Mouse (Mus musculus) cortical plate, adult 2 months (tissue): ENCODE measurements around the gene Rpl18. TPM values are rescaled to one million over a fixed set of nuclear protein-coding genes. Genes with fewer than 3 reads are reported as not detected.

ENCODE experiments used
- H3K27ac ChIP-seq: fragments of 200-500 bp; 2 replicates; pipeline ENCODE4 v1.5.1; 2012; ENCODE audit warnings: low read length, control low read depth, inconsistent platforms; ENCODE audit not compliant: insufficient read depth
- H3K4me1 ChIP-seq: fragments of 200-500 bp; 2 replicates; pipeline ENCODE4 v1.6.1; 2011; ENCODE audit warnings: low read length; ENCODE audit not compliant: control insufficient read depth, insufficient read depth
- H3K4me3 ChIP-seq: fragments of 200-500 bp; 2 replicates; pipeline ENCODE4 v1.5.1; 2011; ENCODE audit warnings: mild to moderate bottlenecking, low read length, control low read depth; ENCODE audit not compliant: insufficient read depth
- CTCF ChIP-seq: fragments of 200-500 bp; IDR thresholded peaks from 2 replicates; pipeline ENCODE4 v1.5.1; 2011; ENCODE audit warnings: mild to moderate bottlenecking, control low read depth, low read length; ENCODE audit not compliant: insufficient read depth; ENCODE audit errors: extremely low read depth
- POLR2A ChIP-seq: fragments of 200-500 bp; IDR thresholded peaks from 2 replicates; pipeline ENCODE4 v1.6.1; 2011; ENCODE audit warnings: mild to moderate bottlenecking, low read length, control low read depth; ENCODE audit not compliant: insufficient read depth; ENCODE audit errors: extremely low read depth
- polyA plus RNA-seq: library from polyadenylated mRNA; depleted of rRNA; stranded (reverse); fragments of >200 nt; gene quantifications from 2 replicates; pipeline ENCODE4 v1.2.3, GENCODE M21; 2012; rRNA removed

Rpl18 gene
- polyA plus RNA-seq, 1 experiment, result 255 TPM

DNA sequence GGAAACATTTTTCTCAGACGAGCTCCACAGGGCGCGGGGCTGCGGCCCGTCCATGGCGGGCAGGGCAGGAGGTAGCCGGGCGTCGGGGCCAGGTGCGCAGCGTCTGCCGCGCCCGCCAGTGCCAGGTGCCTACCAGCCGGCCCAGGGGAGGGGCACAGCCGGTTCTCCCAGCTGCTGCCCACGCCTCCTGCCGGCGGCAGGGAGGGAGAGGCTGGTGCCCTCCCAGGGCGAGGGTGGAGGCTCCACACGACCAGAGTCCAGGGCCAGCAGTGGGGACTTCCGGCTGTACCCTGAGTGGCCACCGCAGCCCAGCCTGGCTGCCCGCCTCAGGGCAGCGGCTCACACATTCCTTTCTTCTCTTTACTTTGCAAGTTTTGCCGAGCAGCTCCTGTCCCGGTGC, 44.1 kb downstream of the Rpl18 start:
- TF ChIP-seq POLR2A (no peak), CTCF (no peak)
- H3K4me3 ChIP-seq, result no peak overlapping the region
- no peaks in the 10 kb centered on the region for H3K4me1 ChIP-seq
- H3K27ac ChIP-seq, result no peak overlapping the region

DNA sequence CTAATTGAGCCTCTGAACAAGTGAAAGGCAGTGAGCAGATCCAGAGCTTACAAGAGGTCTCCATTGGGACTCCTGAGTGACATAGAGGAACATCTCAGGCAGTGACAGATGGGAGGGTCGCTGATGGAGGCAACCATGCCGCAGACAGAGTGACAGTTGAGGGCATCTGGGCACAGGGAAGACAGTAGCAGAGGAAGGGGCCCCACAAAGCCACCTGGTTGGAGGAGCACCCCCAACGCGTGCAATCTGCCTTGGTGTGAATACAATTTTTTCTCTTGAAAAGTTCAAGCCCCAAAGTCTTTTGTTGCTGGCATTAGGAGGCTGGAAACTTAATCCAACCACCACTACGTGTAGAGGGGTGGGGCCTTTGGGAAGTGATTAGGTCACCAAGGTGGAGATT, 44.9 kb downstream of the Rpl18 start:
- Histone ChIP-seq H3K4me3 (no peak overlapping the region), H3K4me1 (no peaks in the 10 kb centered on the region), H3K27ac (no peak overlapping the region)
- TF ChIP-seq CTCF (no peak), POLR2A (no peak)

DNA sequence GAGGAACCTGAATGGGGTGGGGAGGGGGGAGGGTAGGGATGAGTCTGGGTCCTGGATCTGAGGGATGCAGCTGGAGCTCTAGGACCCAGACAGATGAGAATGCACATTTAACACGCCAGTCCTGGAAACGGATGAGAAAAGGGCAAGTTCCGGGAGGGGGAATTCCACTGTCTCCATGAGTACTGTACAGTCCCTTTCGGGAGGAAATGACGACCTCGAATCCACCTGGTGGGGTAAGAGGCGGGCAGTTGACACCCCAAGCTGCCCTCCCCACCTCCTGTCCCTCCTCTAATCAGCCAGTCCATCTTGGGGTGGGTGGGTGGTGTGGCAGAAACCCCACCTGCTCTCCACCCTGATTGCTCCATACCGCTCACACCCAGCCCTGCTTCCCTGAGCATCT, 50.7 kb downstream of the Rpl18 start:
- no peaks in the 10 kb centered on the region for H3K4me1 ChIP-seq
- TF ChIP-seq CTCF (no peak), POLR2A (no peak)
- H3K27ac ChIP-seq, result no peak overlapping the region
- H3K4me3 ChIP-seq, result no peak overlapping the region

DNA sequence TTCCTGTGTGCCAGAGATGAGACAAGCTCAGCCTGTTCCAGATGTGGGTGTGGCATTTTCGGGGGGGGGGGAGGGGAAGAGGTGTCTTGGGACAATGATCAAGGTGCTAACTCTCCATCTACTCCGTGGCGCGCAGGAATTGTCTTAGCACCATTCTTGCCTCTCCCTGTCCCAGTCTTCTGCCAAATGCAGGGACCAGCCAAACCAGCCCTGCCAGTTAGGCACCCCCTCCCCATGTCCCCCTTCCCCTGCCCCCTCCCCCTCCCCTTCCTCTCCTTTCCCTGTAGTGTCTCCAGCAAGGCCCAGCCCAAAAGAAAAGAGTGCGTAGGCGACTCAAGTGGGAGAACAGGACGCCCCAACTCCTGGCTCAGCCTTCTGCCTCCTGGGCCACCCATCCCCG, 51.5 kb downstream of the Rpl18 start:
- H3K4me3 ChIP-seq, result no peak overlapping the region
- no peak overlapping the region for H3K27ac ChIP-seq
- no peaks in the 10 kb centered on the region for H3K4me1 ChIP-seq
- no peak for TF ChIP-seq POLR2A
- TF ChIP-seq CTCF, result no peak

DNA sequence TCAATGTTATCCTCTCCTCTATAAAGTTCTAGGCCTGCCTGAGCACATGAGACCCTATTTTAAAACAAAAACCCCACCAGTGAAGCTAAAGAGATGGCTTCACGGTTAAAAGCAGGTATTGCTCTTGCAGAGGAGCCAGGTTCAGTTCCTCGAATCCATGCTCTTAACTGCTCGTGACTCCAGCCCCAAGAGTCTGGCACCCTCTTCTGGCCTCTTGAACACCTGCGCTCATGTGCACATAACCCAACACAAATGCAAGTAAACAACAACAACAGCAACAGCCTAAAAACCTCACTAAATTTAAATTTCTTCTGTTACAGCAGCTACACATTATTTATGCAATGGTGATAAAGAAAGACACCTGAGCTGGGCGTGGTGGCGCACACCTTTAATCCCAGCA, 52.2 kb downstream of the Rpl18 start:
- Histone ChIP-seq H3K4me1 (no peaks in the 10 kb centered on the region), H3K27ac (no peak overlapping the region), H3K4me3 (no peak overlapping the region)
- TF ChIP-seq POLR2A, result no peak
- no peak for TF ChIP-seq CTCF

Other genes with a start within 250 kb of the Rpl18 start
- 99.4 and 103 TPM in 2 replicates for gene Bax, start 248.6 kb upstream of the Rpl18 start, polyA plus RNA-seq
- 0.11 and 0.13 TPM in 2 replicates for gene Tulp2, start 233.6 kb upstream of the Rpl18 start, polyA plus RNA-seq
- gene Gm45808, start 228.6 kb upstream of the Rpl18 start, polyA plus RNA-seq, result 0.19 TPM in 1 of 2 replicates, not detected in the other
- gene Dhdh, start 226.7 kb upstream of the Rpl18 start, polyA plus RNA-seq, result 5.9 and 6.5 TPM in 2 replicates
- 88.2 and 99.6 TPM in 2 replicates for gene Nucb1, start 205.1 kb upstream of the Rpl18 start, polyA plus RNA-seq
- gene Ppp1r15a, start 189.2 kb upstream of the Rpl18 start, polyA plus RNA-seq, result 19.4 and 20.0 TPM in 2 replicates
- 5.1 and 6.3 TPM in 2 replicates for gene Plekha4, start 189.1 kb upstream of the Rpl18 start, polyA plus RNA-seq
- gene Hsd17b14, start 160.6 kb upstream of the Rpl18 start, polyA plus RNA-seq, result 0.45 and 0.54 TPM in 2 replicates
- gene Bcat2, start 145.3 kb upstream of the Rpl18 start, polyA plus RNA-seq, result 26.1 and 26.5 TPM in 2 replicates
- gene Fgf21, start 100.0 kb upstream of the Rpl18 start, polyA plus RNA-seq, result not detected in 2 replicates
- 0.09 and 0.15 TPM in 2 replicates for gene Fut1, start 98.2 kb upstream of the Rpl18 start, polyA plus RNA-seq
- 0.09 and 0.13 TPM in 2 replicates for gene Izumo1, start 93.6 kb upstream of the Rpl18 start, polyA plus RNA-seq
- 6.9 and 7.8 TPM in 2 replicates for gene Rasip1, start 88.0 kb upstream of the Rpl18 start, polyA plus RNA-seq
- 5.2 and 7.1 TPM in 2 replicates for gene Mamstr, start 75.5 kb upstream of the Rpl18 start, polyA plus RNA-seq
- gene Fut2, start 49.1 kb upstream of the Rpl18 start, polyA plus RNA-seq, result 0.21 and 0.28 TPM in 2 replicates
- 20.9 and 26.3 TPM in 2 replicates for gene Ntn5, start 31.4 kb upstream of the Rpl18 start, polyA plus RNA-seq
- gene Sec1, start 21.1 kb upstream of the Rpl18 start, polyA plus RNA-seq, result 6.6 and 8.0 TPM in 2 replicates
- 351 and 377 TPM in 2 replicates for gene Car11, start 15.6 kb upstream of the Rpl18 start, polyA plus RNA-seq
- gene Dbp, start 10.4 kb upstream of the Rpl18 start, polyA plus RNA-seq, result 251 and 257 TPM in 2 replicates
- gene Sphk2, start 2.5 kb downstream of the Rpl18 start, polyA plus RNA-seq, result 22.5 and 23.5 TPM in 2 replicates
- gene Fam83e, start 5.8 kb downstream of the Rpl18 start, polyA plus RNA-seq, result 0.19 and 0.21 TPM in 2 replicates
- not detected in 2 replicates for gene Spaca4, start 10.4 kb downstream of the Rpl18 start, polyA plus RNA-seq
- gene Lmtk3, start 68.3 kb downstream of the Rpl18 start, polyA plus RNA-seq, result 191 and 227 TPM in 2 replicates
- 26.6 and 29.3 TPM in 2 replicates for gene Sult2b1, start 69.2 kb downstream of the Rpl18 start, polyA plus RNA-seq
- 161 and 162 TPM in 2 replicates for gene Cyth2, start 99.1 kb downstream of the Rpl18 start, polyA plus RNA-seq
- 1.8 and 2.6 TPM in 2 replicates for gene Kcnj14, start 109.3 kb downstream of the Rpl18 start, polyA plus RNA-seq
- 15.7 and 17.5 TPM in 2 replicates for gene Grwd1, start 115.5 kb downstream of the Rpl18 start, polyA plus RNA-seq
- gene Kdelr1, start 157.3 kb downstream of the Rpl18 start, polyA plus RNA-seq, result 106 and 107 TPM in 2 replicates
- 9.0 and 10.0 TPM in 2 replicates for gene Grin2d, start 162.9 kb downstream of the Rpl18 start, polyA plus RNA-seq
- 0.31 TPM in 1 of 2 replicates, not detected in the other for gene Syngr4, start 181.3 kb downstream of the Rpl18 start, polyA plus RNA-seq
- gene Tmem143, start 181.5 kb downstream of the Rpl18 start, polyA plus RNA-seq, result 32.5 and 35.0 TPM in 2 replicates
- 8.9 and 10.4 TPM in 2 replicates for gene Emp3, start 205.9 kb downstream of the Rpl18 start, polyA plus RNA-seq
- 3.0 and 3.9 TPM in 2 replicates for gene Ccdc114, start 208.6 kb downstream of the Rpl18 start, polyA plus RNA-seq